Mouse (Mus musculus): ENCODE measurements at regions not wholly inside any gene's neighbourhood (a gene's known extent, or its start where the extent isn't known, plus 50 kb on each side); places are given as distances from the start of the nearest gene placed in this dataset.

DNA sequence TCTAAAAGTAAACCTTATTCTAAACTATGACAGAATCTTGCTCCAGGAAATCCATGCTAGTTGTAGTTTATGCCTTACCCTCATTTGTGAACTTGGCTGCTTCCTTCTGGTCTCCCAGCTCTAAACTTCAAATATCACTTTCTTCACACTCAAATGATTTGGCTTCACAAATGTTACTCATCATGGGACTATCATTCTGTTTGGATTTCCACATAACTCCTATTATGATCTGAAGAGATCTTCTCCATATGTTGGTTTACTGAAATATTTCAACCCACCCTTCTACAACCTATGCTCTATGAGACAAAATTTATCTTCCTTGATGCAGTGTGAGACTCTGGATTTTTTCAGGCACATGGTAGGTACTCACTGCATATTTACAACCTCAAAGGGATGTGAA lies 381.7 kb downstream of the Brinp1 start:
- TF ChIP-seq CTCF (IDR thresholded peaks at IDR 0.05; ENCODE audit: insufficient read depth, low read depth, low read length) (no peak), POLR2A (IDR thresholded peaks at IDR 0.05; ENCODE audit: insufficient read depth, low read depth, low read length) (no peak)
